Mouse (Mus musculus) Patski (cell line): ENCODE results near the gene Kdm2a. TPM values are rescaled to one million over a fixed set of nuclear protein-coding genes. Genes with fewer than 3 reads are reported as not detected.

Source experiments
- ATAC-seq: fragments of 100-300 bp; one replicate; pipeline ENCODE4 v1.8.0; 2021
- CTCF ChIA-PET: fragments of 350-600 bp; sonication (Branson Sonifier 250); formaldehyde crosslinking; loops from one replicate; lab custom pipeline; 2022; ENCODE audit warnings: inconsistent platforms; lab: Charles Lee
- POLR2A ChIA-PET: fragments of 350-600 bp; sonication (Branson Sonifier 250); formaldehyde crosslinking; loops from one replicate; lab custom pipeline; 2022; ENCODE audit warnings: antibody characterized with exemption, inconsistent platforms; lab: Charles Lee
- DNase-seq: peaks from one replicate; pipeline ENCODE4 v3.0.0-alpha.2; 2011; ENCODE audit warnings: low read depth, low spot score
- H3K27me3 ChIP-seq: fragments of 371-371 bp; one replicate; pipeline ENCODE4 v1.5.1; 2021
- CTCF ChIP-seq: fragments of 100-300 bp; IDR thresholded peaks from one replicate; pipeline ENCODE4 v1.5.1; 2021
- in situ Hi-C: fragments of 300-500 bp; cut with MboI; formaldehyde crosslinking; loops from 3 replicates; pipeline ENCODE4 v1.11.1; 2018; ENCODE audit warnings: low pct_unique_long_range_greater_than_20kb, mixed read lengths
- polyA plus RNA-seq: library from polyadenylated mRNA; unstranded; gene quantifications from one replicate; pipeline ENCODE4 v1.2.3, GENCODE M21; 2021

Kdm2a gene
- polyA plus RNA-seq, 1 experiment from 2014 or later = 79.6 TPM

DNA sequence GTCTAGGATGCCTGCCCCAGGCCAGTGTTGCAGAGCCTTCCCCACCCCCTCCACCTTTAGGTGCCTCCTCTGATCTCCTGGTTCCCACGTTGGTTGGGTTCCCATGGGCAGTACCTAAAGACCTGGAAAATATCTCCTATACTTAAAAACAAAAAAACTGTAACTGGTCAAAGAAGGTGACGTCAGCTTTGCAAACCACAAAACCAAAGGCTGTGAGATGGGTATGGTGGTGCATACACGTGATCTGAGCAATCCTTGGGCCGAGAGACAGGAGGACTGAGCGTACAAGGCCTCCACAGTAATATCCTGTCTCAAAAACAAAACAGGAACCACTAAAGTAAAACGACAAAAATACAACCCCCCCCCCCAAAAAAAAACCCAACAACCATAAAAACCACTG, 39.8 kb upstream of the Kdm2a start:
- no peaks in the 10 kb centered on the region for H3K27me3 ChIP-seq
- in situ Hi-C loops = no loop called here
- no peak for DNase-seq
- ATAC-seq = no peak
- CTCF ChIA-PET = interaction anchor here (0.9 kb wide), 1 partner anchor 13 kb away, joined by 3 read pairs; no protein-coding TSS in a partner anchor
- no peak for TF ChIP-seq CTCF
- POLR2A ChIA-PET = interaction anchor here (0.6 to 3.2 kb wide), 3 partner anchors 12 to 188 kb away, joined by 4 to 8 read pairs (median 7); partner anchors contain the start of gene Rce1

DNA sequence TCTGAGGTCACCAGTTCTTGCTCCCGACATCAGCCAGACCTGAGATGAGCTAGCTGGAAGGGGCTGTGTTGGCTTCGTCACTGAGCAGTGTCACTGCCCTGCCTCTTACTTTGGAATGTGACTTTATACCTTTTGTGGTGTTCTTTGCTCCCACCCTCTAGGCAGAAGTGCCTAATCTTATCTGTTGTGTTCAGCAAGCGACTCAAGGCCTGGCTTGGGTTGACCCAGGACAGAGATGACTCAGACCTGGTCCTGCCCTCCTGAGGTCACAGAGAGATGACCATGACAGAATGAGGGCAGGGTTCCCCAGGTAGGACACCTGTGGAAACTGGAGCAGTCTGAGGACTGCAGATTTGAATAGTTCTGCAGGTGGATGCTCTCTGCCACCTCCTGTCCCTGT, 38.2 kb upstream of the Kdm2a start:
- TF ChIP-seq CTCF = no peak
- ChIA-PET CTCF (interaction anchor here (1.5 kb wide), 1 partner anchor 37 kb away, joined by 3 read pairs; no protein-coding TSS in a partner anchor), POLR2A (no interaction called here)
- no peak for ATAC-seq
- in situ Hi-C loops = no loop called here
- DNase-seq = no peak
- H3K27me3 ChIP-seq = no peaks in the 10 kb centered on the region

DNA sequence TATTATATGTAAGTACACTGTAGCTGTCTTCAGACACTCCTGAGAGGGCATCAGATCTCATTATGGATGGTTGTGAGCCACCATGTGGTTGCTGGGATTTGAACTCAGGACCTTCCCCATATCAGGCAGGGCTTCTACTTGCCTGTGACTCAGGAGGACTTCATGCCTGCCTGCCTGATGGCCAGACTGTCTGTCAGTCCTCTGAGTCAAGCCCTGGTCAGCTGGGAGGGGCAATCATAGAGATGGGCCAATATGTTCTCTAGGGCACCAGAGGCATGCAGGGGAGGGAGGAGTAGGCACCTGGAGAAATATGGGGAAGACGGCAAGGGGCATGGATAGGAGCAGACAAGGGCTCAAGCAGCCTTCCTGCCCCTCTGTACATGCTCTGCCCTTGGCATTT, 36.9 kb upstream of the Kdm2a start:
- DNase-seq (no peak), ATAC-seq (no peak)
- TF ChIP-seq CTCF = no peak
- ChIA-PET CTCF (no interaction called here), POLR2A (interaction anchor here (1.1 kb wide), 1 partner anchor 15 kb away, joined by 3 read pairs; no protein-coding TSS in a partner anchor)
- H3K27me3 ChIP-seq = no peaks in the 10 kb centered on the region
- in situ Hi-C loops = no loop called here

DNA sequence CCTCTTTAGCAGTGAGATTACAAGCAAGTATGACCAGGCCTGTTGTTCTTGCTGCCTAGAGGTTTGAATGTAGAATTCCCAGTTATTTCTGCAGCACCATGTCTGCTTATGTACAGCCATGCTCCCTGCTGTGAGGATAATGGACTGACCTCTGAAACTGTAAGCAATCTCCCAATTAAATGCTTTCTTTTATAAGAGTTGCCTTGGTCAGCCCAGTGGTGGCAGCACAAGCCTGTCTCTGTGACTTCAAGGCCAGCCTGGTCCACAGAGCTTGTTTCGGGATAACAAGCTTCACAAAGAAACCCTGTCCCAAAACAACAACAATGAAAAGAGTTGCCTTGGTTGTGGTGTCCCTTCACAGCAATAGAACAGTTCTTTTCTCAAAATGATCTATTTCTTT, 35.7 kb upstream of the Kdm2a start:
- no peak for TF ChIP-seq CTCF
- H3K27me3 ChIP-seq = no peaks in the 10 kb centered on the region
- POLR2A ChIA-PET = interaction anchor here (0.5 to 0.8 kb wide), 3 partner anchors 9 to 63 kb away, joined by 3 read pairs; no protein-coding TSS in a partner anchor
- ATAC-seq = no peak
- DNase-seq = no peak
- CTCF ChIA-PET = interaction anchor here (1.2 to 1.5 kb wide), 3 partner anchors 42 to 49 kb away, joined by 3 to 5 read pairs (median 3); no protein-coding TSS in a partner anchor
- in situ Hi-C loops = no loop called here

DNA sequence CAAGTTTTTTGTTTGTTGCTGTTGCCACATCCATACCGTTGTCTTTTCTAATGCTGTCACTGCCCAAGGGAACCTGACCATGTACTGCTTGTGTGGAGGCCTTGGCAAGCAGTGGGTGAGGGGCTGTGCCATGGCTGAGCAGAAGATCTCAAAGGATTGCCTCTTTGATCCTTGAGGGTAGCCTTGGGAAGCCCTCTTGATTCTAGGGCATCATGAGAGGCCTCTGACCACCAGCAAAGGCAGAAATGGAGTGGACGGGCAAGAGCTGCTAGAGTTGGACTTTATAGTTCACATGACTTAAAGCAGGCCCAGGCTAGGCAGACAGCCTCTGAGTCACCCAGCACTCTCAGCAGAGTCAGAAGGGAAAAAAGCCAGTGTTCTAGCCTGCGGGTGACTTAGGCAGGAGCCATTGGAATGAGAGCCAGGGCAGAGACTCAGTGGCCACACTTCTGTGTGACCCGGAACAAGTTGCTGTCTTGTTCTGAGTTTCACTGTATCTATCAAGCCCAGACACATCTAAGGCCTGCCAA, 32.1 kb upstream of the Kdm2a start:
- H3K27me3 ChIP-seq = no peaks in the 10 kb centered on the region
- ChIA-PET POLR2A (no interaction called here), CTCF (interaction anchor here (1.2 to 3.6 kb wide), 2 partner anchors 11 to 14 kb away, joined by 3 to 11 read pairs; no protein-coding TSS in a partner anchor)
- DNase-seq (no peak), ATAC-seq (no peak)
- in situ Hi-C loops = no loop called here
- TF ChIP-seq CTCF = no peak

DNA sequence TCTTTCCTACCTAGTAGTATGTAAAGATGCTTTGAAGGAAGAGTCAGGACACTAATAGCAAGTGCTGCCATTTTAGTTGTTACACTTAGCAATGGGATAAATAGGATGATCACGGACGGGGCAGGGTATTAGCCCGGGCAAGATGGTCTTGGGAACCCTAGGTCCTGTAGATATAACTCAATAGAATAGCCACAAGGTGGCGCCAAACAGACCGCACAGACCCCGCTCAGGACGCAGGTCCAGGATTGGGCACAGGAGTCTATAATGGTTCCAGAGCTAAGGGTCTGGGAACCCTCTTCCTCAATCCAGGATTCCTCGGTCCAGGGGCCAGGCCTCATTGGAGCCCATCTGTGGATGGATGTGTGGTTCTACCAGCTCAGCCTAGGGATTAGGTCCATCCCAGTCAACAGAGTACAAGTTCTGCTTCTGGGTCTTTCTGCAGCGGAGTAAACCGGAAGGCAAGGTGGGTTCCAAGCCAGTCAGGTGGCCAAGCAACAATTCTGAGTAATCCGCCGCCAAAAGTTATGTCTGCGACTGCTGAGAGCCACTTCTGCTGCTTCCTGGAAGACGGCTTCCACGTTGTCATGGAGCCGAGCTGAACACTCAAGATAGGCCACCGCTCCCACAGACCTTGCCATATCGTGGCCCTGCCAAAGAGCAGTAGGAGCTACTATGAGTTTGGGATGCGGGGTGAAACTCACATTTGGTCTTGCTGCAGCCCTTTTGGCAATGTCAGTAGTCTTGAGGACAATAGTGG, 27.7 kb upstream of the Kdm2a start:
- CTCF ChIA-PET = interaction anchor here (1.0 to 1.1 kb wide), 3 partner anchors 16 to 157 kb away, joined by 3 read pairs; partner anchors contain the start of gene Ssh3
- H3K27me3 ChIP-seq = no peaks in the 10 kb centered on the region
- POLR2A ChIA-PET = interaction anchor here (0.9 to 2.1 kb wide), 2 partner anchors 9 to 14 kb away, joined by 3 to 8 read pairs; partner anchors contain the start of gene Rhod
- ATAC-seq (no peak), DNase-seq (no peak)
- in situ Hi-C loops = no loop called here
- TF ChIP-seq CTCF = peak; percentile 67

DNA sequence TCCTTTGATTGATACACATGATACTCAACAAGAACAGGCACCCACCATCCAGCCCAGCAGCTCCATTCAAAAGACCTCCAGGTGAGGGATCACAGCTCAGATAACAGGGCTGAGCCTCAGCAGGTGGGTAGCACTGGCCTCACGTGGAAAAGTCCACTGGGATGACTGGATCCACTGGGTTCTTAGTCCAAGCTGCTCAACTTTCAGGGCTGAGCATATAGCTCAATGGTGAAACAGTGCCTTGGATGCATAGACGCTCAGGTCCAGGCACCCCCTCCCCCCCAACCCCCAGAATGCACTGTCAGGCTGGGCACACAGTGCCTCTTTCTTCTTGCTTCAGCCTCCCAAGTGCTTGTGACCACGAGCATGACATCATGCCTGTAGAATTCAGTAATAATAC, 24.9 kb upstream of the Kdm2a start:
- DNase-seq (no peak), ATAC-seq (no peak)
- in situ Hi-C loops = no loop called here
- H3K27me3 ChIP-seq = no peaks in the 10 kb centered on the region
- no peak for TF ChIP-seq CTCF
- CTCF ChIA-PET = interaction anchor here (1.1 to 2.4 kb wide), 2 partner anchors 9 to 17 kb away, joined by 4 to 7 read pairs; no protein-coding TSS in a partner anchor
- POLR2A ChIA-PET = interaction anchor here (0.6 to 2.0 kb wide), 2 partner anchors 11 to 17 kb away, joined by 3 to 6 read pairs; partner anchors contain the start of gene Rhod

DNA sequence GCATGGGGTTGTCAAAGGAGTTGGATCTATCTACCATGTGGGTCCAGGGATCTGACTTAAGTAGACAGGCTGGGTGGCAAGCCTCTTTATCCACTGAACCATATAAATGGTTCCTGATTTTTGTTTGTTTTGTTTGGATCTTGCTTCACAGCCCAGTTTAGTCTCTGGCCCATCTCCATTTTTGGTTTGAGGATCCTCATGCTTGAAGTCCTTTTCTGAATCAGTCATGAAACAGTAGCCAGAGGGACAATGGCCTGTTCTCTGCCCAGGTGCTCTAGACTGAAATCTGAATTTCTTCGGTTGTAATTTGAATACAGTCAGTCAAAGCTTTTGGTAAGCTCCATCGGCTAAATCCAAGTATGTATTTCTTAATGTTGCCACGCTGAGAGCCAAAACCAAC, 24.5 kb upstream of the Kdm2a start:
- ChIA-PET CTCF (interaction anchor here (1.1 to 2.4 kb wide), 2 partner anchors 10 to 18 kb away, joined by 4 to 7 read pairs; no protein-coding TSS in a partner anchor), POLR2A (interaction anchor here (1.4 to 2.0 kb wide), 2 partner anchors 17 to 25 kb away, joined by 3 to 6 read pairs; partner anchors contain the start of genes Kdm2a and Rhod)
- in situ Hi-C loops = no loop called here
- H3K27me3 ChIP-seq = no peaks in the 10 kb centered on the region
- TF ChIP-seq CTCF = no peak
- ATAC-seq (no peak), DNase-seq (no peak)

DNA sequence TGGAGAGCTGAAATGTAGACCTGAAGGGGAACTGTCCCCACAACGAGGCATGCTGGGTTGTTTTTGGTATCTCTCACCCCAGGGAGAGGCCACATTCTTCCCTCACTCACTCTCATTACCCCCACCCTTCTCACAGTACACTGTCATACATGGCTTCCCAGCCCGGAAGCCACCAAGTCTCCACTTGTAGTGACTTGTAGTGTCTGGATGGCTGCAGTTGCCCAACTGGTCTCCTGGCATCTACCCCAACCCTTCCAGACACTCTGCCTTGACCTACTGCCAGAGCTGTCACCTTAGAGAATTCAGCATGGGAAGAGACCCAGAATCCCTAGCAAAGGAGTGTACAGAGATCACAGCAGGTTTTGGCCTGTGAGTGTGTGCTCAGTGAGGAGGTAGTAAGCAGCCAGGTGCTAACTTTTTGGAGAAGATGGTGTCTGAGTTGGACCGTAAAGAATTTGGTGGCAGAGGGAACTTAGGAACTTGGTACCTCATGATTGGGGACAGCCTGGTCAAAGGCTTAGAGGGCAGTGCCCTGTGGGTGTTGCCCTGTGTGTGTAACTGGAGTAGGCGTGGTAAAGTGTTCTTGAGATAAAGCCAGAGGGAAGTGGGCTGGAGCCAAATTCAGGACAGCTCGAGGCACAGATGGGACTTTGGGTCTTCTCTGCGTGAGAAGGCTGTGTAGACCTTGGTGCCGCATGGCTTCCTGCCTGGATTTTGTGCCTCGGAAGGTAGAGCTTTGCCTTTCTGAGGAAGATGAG, 22.2 kb upstream of the Kdm2a start:
- ChIA-PET CTCF (interaction anchor here (4.1 kb wide), 1 partner anchor 20 kb away, joined by 12 read pairs; no protein-coding TSS in a partner anchor), POLR2A (interaction anchor here (1.1 kb wide), 1 partner anchor 14 kb away, joined by 3 read pairs; no protein-coding TSS in a partner anchor)
- in situ Hi-C loops = no loop called here
- ATAC-seq (no peak), DNase-seq (no peak)
- no peak for TF ChIP-seq CTCF
- no peaks in the 10 kb centered on the region for H3K27me3 ChIP-seq
